Mouse (Mus musculus) forelimb bud, embryonic 11.5 days (tissue): ENCODE results near the gene Prickle2.
A peak's percentile ranks its signal among the peaks of the same experiment; 100 is the strongest.

Experiments
- DNase-seq: peaks from one replicate; pipeline ENCODE4 v3.0.0-alpha.2; 2012; ENCODE audit warnings: low read depth, low spot score

Gene Prickle2

DNA sequence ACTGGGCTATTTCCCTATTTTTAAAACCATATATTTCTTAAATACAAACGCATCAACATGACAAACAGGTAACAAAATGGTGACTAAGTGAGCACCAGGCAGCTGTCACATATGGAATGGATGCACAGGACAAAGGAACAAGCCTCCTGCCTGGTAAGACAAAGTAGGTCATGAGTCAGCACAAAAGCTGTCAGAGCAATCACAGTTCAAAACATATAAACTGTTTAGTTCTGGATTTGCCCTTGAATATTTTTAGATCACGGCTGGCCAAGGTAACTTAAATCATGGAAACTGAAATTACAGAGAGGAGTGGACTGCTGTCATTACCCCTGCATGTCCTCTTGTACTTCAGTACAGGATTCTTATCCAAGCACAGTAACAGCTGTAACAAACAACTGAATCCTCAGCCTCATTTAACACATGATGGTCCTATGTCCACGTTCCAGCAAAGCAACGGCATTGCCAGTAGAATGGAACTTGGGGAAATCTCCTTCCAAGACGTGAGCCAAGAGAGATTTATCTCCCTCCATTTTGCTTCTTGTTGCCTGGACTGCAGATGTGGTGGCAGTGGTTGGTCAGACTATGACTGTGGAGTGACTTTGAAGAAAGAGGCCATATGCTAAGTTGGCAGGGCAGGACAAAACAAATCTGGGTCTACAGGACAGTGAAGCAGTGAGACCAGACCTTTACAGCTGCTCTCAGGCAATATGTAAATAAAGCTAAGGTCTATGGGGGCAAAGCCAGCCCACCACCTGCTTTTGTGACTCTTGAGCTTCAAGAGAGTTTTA lies 185.7 kb downstream of the Prickle2 start:
- no peak for DNase-seq

DNA sequence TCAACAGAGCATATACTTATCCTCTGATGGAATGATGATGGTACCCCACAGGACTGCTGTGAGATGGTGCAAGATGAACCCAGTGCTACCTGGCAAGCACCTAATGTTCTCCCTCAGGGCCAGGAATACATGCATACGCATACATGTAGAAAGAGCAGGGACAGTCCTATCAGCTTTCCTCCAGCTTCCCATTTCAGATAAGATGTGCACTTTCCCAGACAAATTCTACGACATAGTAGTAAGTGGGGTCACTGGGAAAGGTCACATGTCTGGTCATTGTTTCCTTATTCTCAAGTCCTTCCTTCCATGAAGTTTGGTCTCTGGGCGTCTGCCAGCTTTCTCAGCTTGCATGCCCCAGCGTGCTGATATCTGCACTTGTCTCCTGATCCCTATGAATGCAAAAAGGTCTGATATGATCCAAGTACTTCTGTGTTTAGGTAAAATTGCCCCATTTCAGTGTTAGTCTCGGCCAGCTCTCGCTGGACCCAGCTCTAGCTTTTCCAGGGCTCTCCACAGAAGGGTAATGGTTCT lies 187.5 kb downstream of the Prickle2 start:
- no peak for DNase-seq

DNA sequence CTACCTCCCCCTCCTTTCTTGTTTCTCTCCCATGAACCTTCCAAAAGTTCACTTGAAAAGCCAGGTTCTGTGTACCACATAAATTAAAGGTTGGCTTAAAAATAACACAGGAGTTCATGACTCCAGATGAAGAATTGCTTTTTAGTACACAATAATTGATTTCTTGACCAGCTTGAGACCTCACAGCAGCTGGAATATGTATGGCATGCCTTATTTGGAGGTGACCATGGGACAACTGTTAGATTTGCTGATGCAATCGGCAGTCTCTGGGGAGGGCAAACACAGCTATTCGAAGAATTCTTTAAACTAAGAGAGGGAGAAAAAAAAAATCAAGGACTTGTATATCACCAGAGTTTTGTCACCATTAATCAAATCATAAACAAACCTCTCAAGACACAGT lies 189.0 kb downstream of the Prickle2 start:
- no peak for DNase-seq

DNA sequence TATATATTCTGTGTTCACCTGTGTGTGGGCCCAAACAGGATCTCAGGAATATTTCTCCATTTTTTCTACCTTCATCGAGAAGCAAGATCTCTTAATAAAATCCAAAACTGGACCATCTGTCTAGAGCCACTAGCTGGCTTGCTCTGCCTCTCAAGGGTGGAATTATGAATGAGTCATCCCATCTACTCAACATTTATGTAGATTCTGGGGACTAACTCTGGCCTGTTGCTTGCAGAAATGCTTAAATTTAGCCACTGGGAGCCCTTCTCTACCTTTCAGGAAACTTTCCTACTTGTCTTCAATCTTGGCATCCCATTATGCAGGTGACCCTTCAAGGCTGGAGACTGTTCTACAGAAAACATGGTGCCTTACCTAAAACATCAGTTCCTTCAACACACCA lies 194.0 kb downstream of the Prickle2 start:
- no peak for DNase-seq

DNA sequence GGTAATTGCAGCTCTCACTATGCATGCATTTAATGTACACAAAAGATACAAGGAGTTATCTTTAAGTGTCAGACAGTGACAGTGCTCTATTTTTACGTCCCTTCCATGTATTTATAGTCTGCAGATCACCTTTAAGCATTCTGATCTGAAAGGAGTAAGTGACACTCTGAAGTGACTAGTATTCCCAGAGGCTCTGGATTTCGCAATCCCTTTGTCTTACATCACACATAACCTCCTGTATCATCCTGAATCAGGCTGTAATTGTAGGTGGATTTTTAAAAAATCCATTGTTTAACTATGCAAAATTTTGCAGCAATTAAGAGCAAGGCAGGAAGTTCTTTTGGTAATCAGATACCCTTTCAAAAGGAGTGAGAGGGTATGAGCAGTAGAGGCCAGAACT lies 196.2 kb downstream of the Prickle2 start:
- no peak for DNase-seq

DNA sequence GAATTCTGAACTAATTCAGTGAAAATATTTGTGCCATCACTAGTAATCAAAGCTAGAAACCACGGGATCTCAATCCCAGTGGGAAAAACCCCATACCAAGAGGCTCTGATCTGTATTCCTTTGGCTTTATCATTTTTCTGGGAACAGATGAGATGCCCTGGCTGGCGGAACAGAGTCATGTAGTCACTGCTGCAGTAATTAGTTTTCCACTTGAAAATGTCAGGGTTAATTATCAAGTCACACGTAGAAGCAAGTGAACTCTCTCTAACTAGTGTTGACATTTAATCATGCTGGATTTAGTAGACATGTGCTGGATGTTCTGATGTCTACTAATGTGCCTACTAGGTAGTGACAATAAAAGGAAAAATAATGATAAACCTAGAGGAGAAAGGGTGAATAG lies 199.7 kb downstream of the Prickle2 start:
- no peak for DNase-seq

- no peak for DNase-seq
Measured at GRCm38 (mm10) chr6:92499449-92499848, 206.5 kb downstream of the Prickle2 start.

GRCm38 (mm10) chr6:92498574-92498973 lies 207.4 kb downstream of the Prickle2 start:
- DNase-seq = no peak

DNA sequence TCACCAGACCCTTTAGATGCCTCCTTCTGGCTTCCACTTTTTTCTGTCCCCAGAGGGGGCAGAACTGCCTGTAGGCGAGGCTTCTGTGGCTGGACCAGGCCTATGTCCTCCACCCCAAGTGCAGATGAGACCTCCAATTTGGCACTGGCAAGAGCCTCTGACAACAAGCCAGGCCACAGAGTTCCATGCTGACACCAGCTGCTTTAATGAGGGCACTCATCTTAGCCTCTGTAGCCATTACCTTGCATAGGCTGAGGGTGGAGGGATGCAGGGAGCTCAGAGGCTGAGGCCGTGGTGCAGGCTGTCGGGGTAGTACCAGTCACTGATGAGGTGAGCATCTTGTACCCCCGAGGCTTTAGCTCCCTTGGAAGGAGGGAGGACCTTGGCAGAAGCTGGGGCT lies 208.7 kb downstream of the Prickle2 start:
- DNase-seq = no peak

DNA sequence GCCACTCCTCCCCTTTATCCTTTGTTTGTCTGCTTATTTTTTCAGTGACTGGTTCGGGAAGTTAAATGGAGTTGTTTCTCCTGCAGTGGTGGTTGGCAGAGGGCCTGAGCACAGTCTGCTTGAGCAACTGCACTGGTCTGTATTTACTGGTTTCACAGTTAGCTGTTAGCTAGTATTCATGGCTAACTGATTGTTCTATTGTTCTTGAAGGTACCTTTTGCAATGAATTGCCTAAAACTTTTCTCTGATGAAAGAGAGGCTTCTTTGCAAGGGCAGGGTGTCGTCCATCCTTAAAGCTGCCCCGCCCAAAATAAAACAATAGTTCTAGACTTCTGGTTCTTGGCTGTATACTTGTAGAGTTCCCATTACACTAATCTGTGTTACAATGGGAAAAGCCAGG lies 210.5 kb downstream of the Prickle2 start:
- DNase-seq = no peak

- DNase-seq = no peak
Measured at GRCm38 (mm10) chr6:92481690-92481956, 224.3 kb downstream of the Prickle2 start.

DNA sequence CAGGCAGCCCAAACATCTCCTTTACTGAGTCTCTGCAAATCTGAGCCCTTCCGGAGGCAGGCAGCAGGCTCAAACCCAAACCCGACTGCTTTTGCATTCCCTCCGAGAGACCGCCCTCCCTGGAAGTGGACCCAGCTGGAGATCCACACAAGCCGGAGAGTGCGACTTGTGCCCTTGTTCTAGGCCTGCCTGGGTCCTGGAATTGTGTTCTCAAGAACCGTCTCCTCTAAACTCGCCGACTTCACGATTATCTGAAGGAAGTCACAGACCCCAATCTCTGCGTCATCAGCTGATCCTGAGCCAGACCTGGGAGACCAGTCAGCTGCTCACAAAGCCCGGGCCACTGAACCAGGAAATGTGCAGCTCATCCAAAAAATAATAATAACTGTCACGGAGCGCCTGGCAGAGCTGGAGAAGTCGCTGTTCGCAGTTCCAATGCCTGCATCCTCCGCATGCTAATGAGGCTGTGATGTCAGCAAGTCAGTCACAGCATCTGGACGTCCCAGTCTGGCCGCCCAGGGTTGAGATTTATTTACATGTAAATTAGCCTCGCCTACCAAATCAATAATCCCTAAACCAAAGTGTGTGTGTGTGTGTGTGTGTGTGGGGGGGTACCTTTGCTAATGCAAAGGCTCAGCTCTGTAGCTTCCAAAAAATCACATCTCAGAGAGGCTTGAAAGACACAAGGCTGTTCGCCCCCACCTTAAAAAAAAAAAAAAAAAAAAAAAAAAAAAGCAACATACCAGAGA lies 224.8 kb downstream of the Prickle2 start:
- peak; percentile 60 for DNase-seq

GRCm38 (mm10) chr6:92478612-92479011 lies 227.3 kb downstream of the Prickle2 start:
- no peak for DNase-seq

DNA sequence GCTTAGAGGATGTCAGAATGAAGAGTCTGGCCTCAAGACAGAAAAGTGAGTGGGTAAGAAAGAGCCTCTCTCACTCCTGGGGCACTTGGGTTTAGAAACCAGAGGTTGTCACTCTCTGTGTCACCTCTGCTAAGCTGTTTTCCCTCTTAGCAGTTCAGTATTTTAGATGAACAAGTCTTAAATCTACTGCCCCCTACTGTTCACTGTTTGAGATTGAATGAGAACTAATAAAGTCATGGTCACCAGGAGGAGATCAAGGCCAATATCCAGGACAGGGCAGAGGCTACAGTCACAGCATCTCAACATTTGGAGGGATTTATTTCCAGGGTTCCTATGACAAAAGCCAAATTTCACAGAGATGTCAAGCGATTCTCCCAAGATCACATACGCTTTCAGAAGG lies 228.3 kb downstream of the Prickle2 start:
- DNase-seq = no peak

DNA sequence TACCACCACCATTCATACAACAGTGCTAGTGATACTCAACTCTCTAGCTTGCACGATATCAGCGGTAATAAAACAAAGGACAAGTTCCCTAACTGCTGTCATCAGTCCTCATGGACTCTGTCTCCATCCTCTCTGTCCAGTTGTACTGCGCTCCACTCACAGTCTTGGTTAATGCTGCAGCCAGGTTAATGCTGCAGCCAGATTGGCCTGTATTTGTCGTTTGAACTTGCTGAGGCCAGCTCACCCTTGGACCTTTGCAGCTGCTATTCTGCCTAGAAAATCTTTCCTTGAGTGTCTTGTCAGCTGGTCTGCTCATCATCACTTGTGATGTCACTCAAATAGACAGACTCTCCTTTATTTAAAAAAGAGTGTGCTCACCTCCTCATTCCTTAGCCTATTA lies 236.5 kb downstream of the Prickle2 start:
- DNase-seq = no peak

DNA sequence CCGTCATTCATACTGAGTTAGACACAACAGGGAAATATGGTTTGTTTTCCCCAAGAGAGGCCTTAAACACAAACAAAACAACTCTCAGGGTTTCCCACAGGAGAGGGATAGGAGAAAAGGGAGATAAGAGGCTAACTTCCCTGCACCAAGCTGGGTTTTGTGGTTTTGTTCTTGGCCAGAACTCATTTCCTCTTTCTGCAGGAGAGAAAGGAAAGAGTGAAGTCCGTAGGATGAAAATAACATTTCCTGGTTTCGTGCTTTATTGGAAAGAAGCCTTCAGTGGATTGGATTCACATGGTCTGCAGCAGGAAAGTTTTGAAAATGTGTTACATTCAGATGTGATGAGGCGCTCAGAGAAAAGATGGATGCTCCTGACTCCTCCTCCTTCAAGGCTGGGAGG lies 237.1 kb downstream of the Prickle2 start:
- no peak for DNase-seq

- no peak for DNase-seq
Measured at GRCm38 (mm10) chr6:92468383-92468791, 237.6 kb downstream of the Prickle2 start.

GRCm38 (mm10) chr6:92467343-92467742 lies 238.6 kb downstream of the Prickle2 start:
- DNase-seq = no peak

GRCm38 (mm10) chr6:92465666-92466065 lies 240.3 kb downstream of the Prickle2 start:
- DNase-seq = no peak

DNA sequence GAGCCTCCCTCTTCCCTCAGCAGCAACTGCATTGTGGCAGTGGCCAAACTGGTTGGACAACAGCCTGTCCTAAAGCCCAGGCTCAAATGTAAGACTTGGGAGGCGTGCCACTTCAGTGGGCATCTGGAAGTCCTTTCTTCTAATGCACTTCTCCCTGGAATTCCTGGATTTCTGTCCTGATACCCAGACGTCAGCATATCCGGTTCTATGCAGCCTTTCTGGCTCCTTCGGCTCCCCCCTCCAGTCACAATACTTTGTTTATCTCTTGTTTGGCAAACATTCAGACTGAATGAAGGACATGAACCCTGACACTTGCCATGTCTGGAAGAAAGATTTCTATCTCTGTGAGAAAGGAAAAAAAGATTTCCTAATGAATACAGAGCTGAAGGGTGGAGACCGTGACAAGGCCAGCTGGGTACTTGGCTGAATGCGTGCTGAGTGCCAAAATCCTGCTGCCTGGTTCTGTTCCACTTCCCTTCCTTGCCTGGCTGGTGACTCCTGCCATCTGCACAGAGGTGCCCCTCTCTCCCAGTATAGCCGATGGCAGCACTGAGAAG lies 241.1 kb downstream of the Prickle2 start:
- DNase-seq = no peak

DNA sequence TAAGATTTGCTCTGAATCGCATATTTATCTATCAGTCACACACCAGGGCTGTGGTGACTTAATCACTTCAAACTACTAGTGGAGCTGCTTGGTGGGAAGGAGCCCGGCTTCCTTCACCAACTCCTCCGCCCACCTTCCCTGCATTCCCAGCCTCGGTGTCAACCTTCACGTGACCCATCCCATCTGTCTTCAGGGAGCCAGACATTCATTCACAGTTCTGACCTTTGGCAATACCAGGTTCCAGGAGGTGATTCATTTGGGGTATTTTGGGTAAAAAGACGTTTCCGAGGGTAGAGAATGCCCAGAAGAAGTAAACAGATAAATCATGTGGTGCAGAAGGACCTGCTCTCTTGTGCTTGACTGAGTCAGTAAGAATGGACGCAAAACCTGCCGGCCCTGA lies 242.2 kb downstream of the Prickle2 start:
- no peak for DNase-seq

GRCm38 (mm10) chr6:92460750-92461149 lies 245.2 kb downstream of the Prickle2 start:
- DNase-seq = no peak

- DNase-seq = no peak
Measured at GRCm38 (mm10) chr6:92458026-92458425, 247.9 kb downstream of the Prickle2 start.
